Mouse (Mus musculus) embryo, embryonic 9.5 days (tissue): ENCODE data around the gene Lrig1.

ENCODE experiments used
- DNase-seq: peaks from one replicate; pipeline ENCODE4 v3.0.0-alpha.2; 2017; ENCODE audit errors: extremely low spot score

Gene Lrig1

DNA sequence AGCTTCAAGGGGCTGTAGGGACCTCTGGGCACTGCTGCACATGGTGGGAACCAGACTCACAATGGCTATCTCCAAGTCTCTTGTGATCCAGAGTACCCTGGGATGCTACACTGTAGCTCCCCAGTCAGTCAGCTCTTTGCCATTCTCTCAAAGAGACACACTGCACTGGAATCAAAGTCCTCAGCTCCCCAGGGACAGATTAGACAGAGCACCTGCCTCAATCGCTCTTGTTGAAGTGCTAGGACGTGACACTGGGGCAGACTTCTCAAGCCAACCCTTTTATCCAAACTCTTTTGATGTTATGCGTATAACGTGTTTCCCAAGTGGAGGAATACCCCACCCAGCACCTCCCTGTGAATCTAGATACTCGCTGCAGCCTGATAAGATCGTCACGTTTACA, 23.7 kb downstream of the Lrig1 start:
- no peak for DNase-seq

- no peak for DNase-seq
These were observed 27.5 kb downstream of the Lrig1 start for GRCm38 (mm10) chr6:94672426-94672825.

DNA sequence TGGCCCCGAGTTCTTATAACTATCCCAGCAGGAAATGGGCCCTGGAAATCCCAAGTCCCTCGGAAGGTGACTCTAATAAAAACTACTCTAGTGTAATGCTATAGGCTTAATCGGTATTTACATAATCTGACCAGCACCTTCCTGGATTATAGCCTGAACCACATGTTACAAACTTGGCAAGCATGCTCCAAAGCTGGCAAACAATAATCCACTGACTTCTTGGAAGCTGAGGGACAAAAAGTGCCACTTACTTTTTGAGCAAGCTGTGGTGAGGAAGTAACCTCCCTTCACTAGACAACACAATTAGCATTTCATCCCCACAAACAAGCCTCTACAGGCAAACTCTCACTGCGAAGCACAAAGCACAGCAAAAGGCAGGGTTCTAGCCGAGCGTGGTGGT, 30.6 kb downstream of the Lrig1 start:
- no peak for DNase-seq

DNA sequence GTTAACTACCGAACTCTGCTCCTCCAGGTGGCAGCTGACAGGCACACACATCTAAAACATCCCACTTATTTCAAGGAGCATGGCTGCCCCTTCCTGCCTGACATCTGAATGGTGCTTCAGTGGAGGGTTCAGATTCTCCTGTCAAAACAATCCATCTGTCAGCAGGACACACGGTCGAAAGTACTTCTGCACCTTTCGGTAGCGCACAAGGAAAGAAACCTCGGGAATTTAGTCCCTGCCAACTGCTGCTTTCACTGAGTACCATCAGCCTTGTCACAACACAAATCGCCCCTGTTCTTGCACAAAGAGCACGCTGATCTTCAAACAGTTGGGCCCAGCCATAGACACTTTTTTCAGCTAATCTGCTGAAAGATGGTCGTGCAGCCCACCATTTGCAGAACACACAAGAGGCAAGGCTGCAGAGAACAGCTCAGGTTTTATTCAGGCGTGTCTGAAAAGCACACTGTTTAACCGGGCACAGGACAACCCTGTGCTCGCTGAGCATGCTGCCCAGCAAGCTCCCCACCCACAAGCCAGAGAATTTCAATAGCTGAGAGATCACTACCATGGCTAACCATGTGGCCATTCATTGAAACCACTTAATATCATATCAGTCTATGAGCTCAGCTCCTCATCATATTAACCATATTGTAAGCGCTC, 31.6 kb downstream of the Lrig1 start:
- no peak for DNase-seq

GRCm38 (mm10) chr6:94667131-94667530, 32.8 kb downstream of the Lrig1 start:
- DNase-seq: no peak

DNA sequence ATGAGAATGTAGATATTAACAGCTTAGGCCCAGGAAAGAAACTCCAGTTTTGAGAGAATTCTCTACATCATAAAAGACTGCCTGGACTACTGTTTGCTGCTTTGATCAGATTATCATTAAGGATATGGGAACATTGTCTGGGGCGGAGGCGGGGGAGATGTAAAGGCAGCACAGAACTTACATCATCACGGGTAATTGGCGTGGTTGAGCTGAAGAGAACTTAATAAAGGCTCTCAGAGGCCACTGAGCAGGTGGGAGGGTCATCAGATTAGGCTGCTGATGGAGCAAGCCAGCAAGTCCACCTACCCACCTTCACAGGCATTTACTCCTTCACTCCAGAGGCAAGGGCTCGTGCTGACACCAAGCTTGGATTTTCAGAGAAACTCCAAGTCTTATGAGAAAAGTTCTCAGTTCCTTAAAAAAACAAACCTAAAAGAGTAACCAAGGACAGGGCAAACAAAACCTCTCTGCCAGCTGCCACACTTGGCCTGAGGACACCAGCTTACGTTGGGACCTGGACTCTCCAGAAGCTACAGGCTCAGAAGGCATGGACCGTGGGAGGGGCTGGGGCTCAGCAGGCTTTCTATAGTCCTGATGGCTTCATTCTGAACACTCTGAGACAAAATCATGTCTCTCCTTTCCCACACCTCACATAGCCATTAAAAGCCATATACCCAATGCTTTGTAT, 33.4 kb downstream of the Lrig1 start:
- no peak for DNase-seq

GRCm38 (mm10) chr6:94665677-94666076, 34.3 kb downstream of the Lrig1 start:
- no peak for DNase-seq

GRCm38 (mm10) chr6:94665248-94665647, 34.7 kb downstream of the Lrig1 start:
- DNase-seq: no peak

GRCm38 (mm10) chr6:94664000-94664399, 36.0 kb downstream of the Lrig1 start:
- DNase-seq: no peak

DNA sequence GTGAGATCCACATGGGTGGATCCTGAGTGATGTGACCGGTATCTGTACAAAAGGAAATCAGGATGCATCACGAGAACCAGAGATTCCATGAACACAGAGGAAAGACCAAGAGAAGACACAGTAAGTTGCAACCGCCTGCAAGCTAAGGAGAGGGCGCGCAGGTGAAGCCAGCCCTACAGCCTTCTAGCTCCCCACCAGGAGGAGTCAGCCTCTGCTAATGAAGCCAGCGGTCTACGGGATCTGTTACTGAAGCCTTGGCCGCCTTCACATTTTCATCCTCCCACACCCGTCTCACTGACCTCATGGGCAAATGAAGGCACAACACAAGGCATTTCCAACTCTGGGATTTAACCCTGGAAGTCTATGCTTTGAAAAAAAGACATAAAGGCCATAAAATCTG, 38.0 kb downstream of the Lrig1 start:
- no peak for DNase-seq

GRCm38 (mm10) chr6:94661321-94661720, 38.6 kb downstream of the Lrig1 start:
- DNase-seq: no peak

DNA sequence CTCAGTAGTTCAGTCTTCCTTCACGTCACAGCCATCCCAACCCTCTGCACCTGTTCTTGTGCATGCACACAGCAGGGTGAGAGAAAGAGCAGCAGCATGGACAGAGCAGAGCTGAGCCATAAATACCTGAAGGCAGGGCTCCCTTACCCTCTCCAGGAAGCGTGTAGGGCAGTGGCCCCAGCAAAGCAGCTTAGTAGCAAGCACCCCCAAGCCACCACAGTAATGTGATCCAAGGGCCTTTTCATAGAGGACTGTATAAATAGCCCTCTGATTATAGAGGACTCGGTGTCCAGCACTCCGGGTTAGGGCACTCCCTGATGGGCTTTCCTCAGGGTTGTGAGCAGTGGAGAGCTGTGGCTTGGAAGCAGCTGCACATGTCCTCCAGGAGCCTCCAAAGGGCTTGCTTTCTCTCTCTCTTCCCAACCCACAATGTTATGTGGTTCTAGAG, 40.0 kb downstream of the Lrig1 start:
- no peak for DNase-seq

DNA sequence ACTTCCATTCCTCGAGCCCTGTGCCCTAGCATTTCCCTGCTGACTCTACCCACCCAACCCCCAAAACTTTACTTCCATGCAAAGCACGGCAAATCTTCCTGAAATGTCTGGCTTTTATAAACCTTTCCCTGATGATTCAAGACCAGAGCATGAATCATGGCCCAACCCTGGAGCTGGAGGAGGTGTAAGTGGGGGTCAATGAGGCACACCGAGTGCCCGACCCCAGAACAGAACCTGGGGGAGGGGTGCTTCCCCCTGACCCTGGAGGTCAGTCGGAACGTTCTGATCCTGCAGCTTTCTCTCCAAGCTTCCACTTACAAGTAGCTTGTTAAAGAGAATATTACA, 41.9 kb downstream of the Lrig1 start:
- no peak for DNase-seq

- DNase-seq: no peak
These were observed 42.5 kb downstream of the Lrig1 start for GRCm38 (mm10) chr6:94657204-94658135.

DNA sequence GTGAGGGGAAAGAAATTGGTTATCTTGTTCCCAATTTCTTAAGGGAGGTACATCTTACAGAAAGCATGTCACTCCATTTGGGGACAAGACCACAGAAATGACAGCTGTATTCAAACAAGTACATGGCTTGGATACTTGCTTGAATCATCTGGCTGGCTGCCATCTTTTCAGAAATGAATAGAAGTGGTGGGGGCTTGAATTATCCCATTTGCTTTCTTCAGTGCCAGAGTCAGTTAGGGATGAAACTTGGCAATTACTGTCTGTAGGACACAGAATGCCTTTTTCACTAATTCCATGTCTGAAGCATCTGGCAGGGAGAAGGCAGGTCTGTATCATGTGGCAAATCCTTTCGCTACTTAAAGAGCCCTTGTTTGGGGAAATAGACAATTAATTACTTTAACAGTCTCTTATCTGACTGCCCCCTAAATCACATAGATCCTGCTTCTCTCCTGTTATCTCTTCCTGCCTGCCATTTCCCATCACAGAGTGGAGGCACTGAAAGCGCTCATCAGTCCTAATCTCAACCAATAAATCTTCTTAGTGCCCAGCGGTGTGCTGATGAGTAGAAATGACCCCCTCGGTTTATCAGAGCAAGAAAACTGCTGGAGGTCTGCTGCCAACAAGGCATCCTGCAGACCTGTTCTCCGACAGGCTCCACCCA, 44.0 kb downstream of the Lrig1 start:
- DNase-seq: no peak

- DNase-seq: no peak
These were observed 46.3 kb downstream of the Lrig1 start for GRCm38 (mm10) chr6:94653388-94654316.

- DNase-seq: no peak
These were observed 47.2 kb downstream of the Lrig1 start for GRCm38 (mm10) chr6:94652659-94653213.

DNA sequence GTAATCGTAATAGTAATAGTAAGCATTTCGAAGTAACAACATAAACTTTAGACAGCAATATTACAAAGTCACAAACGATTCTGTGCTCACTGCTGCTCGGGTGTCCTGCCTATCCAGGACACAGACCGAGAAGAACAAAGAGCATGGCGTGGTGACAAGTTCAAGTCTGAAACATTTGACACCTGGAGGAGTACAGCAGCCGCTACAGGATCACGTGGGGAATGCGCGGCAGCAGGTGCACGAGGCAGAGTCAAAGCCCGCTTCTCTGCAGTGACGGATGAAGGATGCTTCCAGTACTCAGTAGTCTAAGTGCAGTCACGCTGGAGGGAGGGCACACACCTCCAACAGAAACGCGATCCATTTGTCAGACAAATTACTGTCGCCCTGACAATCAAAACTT, 48.4 kb downstream of the Lrig1 start:
- no peak for DNase-seq

DNA sequence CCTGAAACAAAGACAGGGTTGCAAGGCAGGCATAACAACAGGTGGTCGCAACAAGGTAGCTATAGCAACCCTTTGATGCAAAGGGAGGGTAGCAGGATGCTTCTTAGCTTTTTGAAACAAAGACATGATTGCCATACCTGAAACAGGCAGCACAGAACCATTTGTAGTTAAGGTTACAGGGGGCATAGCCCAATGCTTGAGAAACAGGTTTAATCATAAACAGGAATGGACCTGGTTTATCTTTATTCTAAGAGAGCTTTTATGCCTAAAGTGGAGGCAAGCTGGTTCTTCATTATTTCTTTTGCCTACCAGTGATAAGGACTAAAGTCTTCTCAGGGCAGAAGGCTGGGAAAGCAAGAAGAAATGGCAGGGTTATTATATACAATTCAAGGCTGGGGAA, 50.3 kb downstream of the Lrig1 start:
- DNase-seq: no peak

DNA sequence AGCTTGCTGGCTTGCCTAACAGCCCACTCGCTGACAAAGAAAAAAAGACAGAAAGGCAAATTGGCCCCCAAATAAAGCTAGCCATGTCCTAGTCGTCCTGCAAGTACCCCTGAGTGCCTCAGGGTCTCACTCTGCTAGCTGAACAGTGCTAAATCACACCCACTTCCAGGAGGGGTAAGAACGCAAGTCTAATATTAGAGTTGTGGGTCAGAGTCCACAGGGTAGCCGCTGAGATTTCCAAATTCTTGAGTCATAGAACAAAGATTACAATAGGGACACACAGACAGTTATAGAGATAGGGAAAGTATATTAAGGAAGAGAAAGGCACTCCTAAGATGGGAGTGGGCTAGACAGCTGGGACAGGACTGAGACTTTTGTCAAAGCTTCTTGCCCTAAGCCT, 51.5 kb downstream of the Lrig1 start:
- no peak for DNase-seq
